Mouse (Mus musculus): Measurements from ENCODE around the gene Ifi27.
"Not testable (repeated sequence)": the region's sequence is repeated elsewhere in the genome, so short reads cannot be mapped to it uniquely, and the experiment has no call there.

Ifi27 gene

DNA sequence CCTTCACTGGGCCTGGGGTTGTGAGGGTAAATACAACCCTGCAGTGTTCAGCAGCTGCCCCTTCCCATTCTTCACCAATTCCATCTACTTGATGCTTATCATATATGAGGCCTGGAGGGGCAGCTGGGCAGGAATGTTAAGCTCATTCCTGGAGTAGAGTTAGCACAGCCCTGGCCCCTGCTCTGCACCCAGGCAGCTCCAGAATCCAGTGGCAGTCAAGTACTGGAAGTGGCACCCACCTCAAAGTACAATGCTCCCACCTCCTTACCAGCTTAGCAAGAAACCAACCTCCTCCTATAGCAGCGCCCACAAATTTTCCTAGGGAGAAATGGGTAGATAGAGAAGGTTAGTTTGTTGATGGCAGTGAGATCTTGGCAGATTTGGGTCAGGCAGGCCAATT lies 22.7 kb downstream of the Ifi27 start:
- not testable (repeated sequence) for DNase-seq (ENCODE audit: low spot score)

DNA sequence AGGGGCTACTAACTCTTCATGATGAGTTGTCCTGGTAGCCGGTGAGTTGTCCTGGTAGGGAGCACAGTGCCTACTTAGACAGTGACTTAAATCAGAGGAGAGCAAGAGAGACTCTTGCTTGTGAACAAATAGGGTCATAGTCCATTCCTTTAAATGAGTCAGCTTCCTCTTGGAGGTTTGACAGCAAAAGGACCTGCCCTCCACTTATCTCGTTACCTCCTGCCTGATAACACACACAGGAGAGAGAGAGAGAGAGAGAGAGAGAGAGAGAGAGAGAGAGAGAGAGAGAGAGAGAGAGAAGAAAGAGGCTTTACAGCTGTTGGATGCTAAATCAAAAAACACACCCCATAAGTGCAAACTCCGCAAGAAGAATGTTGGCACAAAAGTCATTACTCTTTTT lies 23.1 kb downstream of the Ifi27 start, which contains the start of gene Ifi27l2b:
Gene Ifi27l2b, minus strand, starts transcription at position 84 of the 400 bp plus-strand sequence.
- no peak for DNase-seq (ENCODE audit: low spot score)

DNA sequence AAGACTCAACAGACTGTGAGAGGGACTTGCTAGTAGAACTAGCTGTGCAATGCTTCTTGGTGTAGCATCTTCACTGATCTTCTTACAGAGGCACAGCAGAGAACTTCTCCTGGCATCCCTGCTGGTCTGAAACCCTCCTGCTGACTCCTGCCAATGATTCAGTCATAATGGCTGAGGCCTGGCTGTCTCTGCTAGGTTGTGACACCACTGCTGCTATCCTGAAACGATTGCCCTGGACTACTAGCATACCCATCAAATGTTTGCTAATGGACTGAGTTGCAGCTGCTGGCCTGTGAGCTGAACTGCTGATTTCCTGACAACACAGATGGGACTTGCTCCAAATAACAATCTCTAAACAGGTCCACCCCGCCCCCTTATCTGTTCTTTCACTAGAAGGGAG lies 40.5 kb downstream of the Ifi27 start:
- no peak for DNase-seq (ENCODE audit: low spot score)

DNA sequence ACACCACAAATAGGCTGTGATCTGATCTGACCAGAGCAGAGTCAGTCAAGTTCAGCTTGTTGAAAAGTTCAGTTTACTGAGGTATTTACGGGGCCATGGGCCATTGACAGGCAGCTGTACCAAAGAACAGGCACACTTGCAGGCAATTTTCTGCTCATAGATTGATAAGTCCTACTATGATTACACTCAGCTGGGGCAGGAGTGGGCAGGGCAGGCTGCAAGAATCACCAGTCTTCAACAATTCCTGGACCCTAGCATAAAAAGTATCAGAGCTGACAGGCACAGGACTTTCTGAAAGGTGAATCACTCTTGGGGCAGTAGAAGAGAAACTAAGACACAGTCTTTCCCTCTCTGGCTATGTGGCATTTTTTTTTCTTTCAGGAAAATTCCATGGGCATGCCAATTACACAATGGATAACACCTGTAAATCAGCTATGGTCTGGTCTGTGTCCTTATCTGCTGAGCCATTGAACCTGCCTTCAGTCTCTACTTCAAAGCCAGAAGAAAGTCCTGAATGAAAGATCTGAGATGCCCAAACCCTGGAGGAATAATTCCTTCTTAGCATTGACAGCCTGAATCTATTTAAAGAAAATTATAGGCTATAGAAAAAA lies 42.9 kb downstream of the Ifi27 start:
- no peak for DNase-seq (ENCODE audit: low spot score)

DNA sequence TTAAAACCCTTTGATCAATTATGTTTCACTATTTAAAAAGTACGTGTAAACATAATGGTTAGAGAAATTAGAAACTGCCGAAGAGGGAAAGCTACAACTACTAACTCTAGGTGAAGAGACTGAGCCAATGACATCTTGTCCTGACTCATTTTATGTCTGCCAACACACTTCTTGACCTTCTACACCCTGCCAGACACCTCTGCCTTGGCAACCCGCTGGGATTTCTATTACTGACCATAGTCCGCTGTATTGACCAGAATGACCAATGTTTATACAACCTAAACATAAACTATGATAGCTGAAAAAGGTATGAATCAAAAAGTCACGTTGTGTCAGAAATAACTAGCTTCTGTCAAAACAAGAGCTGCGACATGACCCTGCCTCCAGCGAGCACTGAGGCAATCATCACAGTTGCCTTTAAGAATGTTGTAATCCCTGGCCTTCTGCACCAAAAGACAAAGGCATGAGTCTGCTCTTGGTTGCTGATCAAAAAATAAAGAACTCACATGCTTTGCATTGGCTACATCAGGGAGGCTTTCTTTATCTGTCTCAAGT lies 43.5 kb downstream of the Ifi27 start:
- DNase-seq (ENCODE audit: low spot score), result no peak

DNA sequence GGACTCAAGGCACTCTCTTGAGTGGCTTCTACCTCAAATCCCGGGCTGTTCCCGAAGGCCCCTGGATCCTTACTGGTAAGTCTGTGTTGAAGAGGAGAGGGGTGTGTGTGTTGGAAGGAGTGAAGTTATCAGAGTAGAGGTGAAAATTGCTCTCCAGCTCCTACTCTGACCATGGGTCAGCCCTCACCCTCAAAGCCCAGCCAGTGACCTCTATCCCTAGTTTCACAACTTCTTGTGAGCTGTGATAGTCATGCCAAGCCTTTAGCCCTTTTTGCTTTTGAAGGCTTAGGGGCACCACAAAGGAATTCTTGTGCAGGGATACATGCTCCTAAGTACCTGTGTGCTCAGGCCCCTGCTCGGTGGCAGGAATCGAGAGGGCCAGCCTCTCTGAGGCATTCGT lies 47.7 kb downstream of the Ifi27 start:
- no peak for DNase-seq (ENCODE audit: low spot score)

DNA sequence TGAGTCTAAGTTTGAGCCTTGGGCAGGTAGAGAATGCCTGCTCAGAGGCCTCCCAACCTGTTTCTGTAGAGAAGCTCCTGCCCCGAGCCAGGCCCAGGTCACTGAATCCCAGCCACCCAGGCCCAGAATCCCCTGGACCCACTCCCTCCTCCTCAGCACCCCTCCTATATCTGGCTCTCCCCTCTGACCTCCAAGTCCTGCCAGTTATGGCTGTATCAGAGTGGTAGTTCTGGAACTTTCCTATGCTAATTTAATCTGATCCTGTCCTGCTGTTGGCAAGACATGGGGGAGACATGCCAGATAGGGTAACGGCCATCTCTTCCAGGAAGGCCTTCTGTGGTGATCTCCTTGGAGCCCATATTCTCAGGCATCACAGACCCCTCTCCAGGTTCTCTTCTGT lies 48.8 kb downstream of the Ifi27 start:
- no peak for DNase-seq (ENCODE audit: low spot score)

DNA sequence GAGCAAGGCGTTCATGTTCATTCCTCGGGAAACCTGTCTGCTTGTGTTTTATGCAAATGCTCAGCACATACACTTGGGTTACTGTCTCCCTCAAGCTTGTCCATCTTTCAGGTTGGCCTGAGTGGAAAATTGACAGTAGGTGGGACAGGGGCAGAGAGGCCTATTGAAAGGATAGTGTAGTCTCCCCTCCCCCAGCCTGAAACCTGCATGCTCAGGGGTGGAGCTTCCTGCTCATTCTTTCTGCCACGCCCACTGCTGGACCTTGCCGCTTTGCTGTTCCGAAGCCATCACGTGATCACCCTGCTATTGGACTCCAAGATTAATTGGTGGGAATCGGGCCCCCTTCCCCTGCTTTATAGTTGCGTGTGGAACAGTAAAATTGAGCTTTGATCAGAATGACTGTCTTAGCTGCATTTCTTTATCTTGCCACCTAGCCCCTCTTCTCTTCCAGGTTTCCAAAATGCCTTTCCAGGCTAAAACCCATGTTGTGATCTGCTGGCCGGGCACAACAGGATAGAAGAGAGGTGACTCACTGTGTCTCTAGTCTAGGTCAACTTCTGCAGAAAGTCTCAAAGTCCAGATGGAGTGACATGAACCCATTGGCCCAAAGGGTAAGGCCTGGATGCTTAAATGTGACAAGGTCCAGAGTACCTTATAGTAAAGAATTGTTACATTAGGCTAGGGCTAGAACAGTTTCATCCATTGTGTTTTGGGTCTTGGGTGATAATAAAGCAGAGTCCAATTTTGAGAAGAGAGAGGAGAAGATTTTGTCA lies 50.4 kb downstream of the Ifi27 start:
- DNase-seq (ENCODE audit: low spot score), result not testable (repeated sequence)

DNA sequence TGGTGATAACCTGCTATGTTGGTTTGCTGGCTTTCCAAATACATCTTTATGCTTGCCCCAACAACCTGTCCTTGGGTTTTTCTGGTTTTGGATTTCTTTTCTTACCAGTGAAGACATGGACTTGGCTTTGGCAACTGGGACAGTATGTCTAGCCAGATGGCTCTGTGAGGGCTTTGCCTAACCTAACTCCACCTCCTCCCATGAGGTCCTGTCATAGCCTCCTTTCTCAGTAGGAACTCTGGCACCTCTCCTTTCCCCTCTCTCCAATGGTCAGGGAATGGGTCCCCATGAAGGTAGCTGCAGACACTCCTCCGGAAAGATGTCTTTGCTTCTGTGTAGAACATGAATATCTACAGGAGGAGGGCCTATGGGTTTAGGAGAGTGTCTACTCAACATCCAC lies 52.7 kb downstream of the Ifi27 start:
- DNase-seq (ENCODE audit: low spot score), result no peak

DNA sequence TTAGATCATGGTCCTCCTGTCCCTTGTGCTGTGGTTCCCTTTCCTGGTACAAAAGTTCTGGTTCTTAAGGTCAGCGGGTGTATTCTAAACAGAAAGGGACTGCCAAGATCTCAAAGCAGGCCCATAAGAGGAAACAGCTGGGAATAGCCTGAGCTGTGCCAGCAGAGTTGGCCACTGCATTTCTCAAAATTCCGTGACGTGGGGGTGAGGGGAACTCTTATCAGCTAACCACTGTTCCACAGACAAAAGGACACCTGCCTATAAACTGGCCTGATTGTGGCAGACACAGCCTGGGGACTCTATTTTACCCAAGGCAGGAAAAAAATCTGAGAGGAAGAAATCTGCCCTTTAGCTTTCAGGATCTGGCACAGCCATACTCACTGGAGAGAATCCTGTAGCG lies 53.3 kb downstream of the Ifi27 start:
- no peak for DNase-seq (ENCODE audit: low spot score)

DNA sequence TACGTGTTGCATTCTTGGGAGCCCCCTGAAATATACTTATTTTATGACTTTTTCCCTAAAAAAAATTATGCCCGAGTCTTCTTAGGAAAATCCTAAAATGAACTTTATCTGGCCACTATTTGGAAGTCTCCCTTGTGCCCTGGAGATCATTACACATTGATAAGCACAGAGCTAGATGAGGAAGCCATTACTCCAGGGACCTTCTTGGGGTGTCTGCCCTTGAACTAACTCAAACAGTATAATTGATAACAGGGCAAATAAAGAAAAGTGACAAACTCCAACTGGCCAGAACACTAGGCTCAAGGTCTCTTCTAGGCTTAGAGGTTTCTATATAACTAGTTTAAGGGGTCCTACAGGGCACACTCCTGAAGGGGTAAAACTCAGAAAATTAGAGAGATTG lies 53.7 kb downstream of the Ifi27 start:
- no peak for DNase-seq (ENCODE audit: low spot score)
